Mouse (Mus musculus): ENCODE data around the gene Fam122c.

The Fam122c gene

DNA sequence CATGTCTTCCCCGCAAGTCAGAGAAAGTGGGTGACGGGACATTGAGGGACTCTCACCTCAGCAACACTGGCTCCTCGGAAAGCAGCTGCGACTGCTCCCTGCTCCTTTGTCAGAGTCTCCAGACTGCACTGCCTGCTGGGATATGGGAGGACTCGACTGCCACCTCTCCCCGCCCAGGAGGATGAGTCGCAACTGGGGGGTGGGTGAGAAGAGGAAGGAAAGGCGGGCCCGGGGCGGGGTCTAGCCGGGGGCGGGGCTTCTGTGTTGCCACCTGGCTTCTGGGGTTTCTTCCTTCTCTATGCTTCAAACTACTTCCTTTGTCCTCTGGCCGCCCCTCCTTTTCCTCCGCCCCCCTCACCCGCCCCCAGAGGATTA, 97.1 kb downstream of the Fam122c start, which contains the start of gene Mospd1:
Gene Mospd1, minus strand, starts transcription at position 137 of the 375 bp plus-strand sequence.
- peak; percentile 69 for DNase-seq (ENCODE audit: low spot score)
